Comparison of ENCODE assay signal across 7 mouse cellular contexts in genomic region chr4:120404778-120405143, GRCm38 (mm10). TPM values are rescaled to one million over a fixed set of nuclear protein-coding genes. Genes with fewer than 3 reads are reported as not detected.
DNase-seq lines count a peak whose midpoint lies in the region; ATAC-seq and TF ChIP-seq lines count a peak whose summit lies in the region.

No protein-coding gene starts in this region.

- H3K4me3 ChIP-seq in lung, adult 2 months (replicated peaks; ENCODE audit: extremely low read depth, low read depth, low read length) = peak overlapping the region; percentile 68
- peak overlapping the region; percentile 56 for H3K4me3 ChIP-seq in brown adipose tissue, adult 24 weeks (ENCODE audit: insufficient read depth, low read depth, low read length)
- H3K4me3 ChIP-seq in forebrain, embryonic 10.5 days = peak overlapping the region; percentile 98
- H3K4me3 ChIP-seq in kidney, postnatal 0 days (replicated peaks; ENCODE audit: low read depth, low read length) = peak overlapping the region; percentile 97
- H3K4me3 ChIP-seq in olfactory bulb, adult 2 months (ENCODE audit: insufficient read depth, low read depth, low read length) = peak overlapping the region; percentile 74

- WGBS in lung, adult 2 months = 8% methylated on average over 21 of the region's 21 CpGs
- 10% methylated on average over 19 of the region's 21 CpGs for WGBS in forebrain, embryonic 10.5 days
- WGBS in kidney, postnatal 0 days = 12% methylated on average over 19 of the region's 21 CpGs
- 9% methylated on average over 19 of the region's 21 CpGs for whole genome bisulfite sequencing in olfactory bulb, adult 2 months

- H3K36me3 ChIP-seq in forebrain, embryonic 10.5 days (replicated peaks) = no peaks in the 10 kb centered on the region
- no peaks in the 10 kb centered on the region for H3K36me3 ChIP-seq in kidney, postnatal 0 days (ENCODE audit: insufficient read depth, low read length)

- peak; percentile 10 for ATAC-seq in kidney, postnatal 0 days (replicated peaks; ENCODE audit: low FRiP score, low read depth)

- H3K4me2 ChIP-seq in kidney, postnatal 0 days (ENCODE audit: low read length) = peak overlapping the region; percentile 57

- TF ChIP-seq POLR2A in lung, adult 2 months (IDR thresholded peaks at IDR 0.05; ENCODE audit: borderline replicate concordance, extremely low read depth, low read depth, low read length) = no peak
- no peak for TF ChIP-seq POLR2A in olfactory bulb, adult 2 months (IDR thresholded peaks at IDR 0.05; ENCODE audit: insufficient read depth, low read depth, low read length)

- H3K4me1 ChIP-seq in lung, adult 2 months (ENCODE audit: control insufficient read depth, insufficient read depth, low read length) = peaks cover 5% of the 10 kb centered on the region
- no peaks in the 10 kb centered on the region for H3K4me1 ChIP-seq in brown adipose tissue, adult 24 weeks (ENCODE audit: control insufficient read depth, insufficient read depth, insufficient read length, low read length)
- peaks cover 26% of the 10 kb centered on the region for H3K4me1 ChIP-seq in forebrain, embryonic 10.5 days
- H3K4me1 ChIP-seq in kidney, postnatal 0 days (replicated peaks; ENCODE audit: insufficient read depth, low read length) = no peaks in the 10 kb centered on the region; the same call in 1 of the 2 replicates
- peaks cover 4% of the 10 kb centered on the region; the same call in 1 of the 2 replicates for H3K4me1 ChIP-seq in olfactory bulb, adult 2 months (ENCODE audit: control insufficient read depth, insufficient read depth, low read length)

- H3K27ac ChIP-seq in brown adipose tissue, adult 24 weeks (replicated peaks; ENCODE audit: low read depth, low read length) = no peak overlapping the region
- peak overlapping the region; percentile 98 for H3K27ac ChIP-seq in forebrain, embryonic 10.5 days
- H3K27ac ChIP-seq in kidney, postnatal 0 days = no peak overlapping the region
- H3K27ac ChIP-seq in olfactory bulb, adult 2 months (ENCODE audit: insufficient read depth, low read depth, low read length) = no peak overlapping the region

- no peaks in the 10 kb centered on the region for H3K9me3 ChIP-seq in forebrain, embryonic 10.5 days
- no peaks in the 10 kb centered on the region for H3K9me3 ChIP-seq in kidney, postnatal 0 days (replicated peaks; ENCODE audit: low read length)

- TF ChIP-seq CTCF in lung, adult 2 months (IDR thresholded peaks at IDR 0.05; ENCODE audit: insufficient read depth, low read length) = no peak
- no peak for TF ChIP-seq CTCF in kidney, postnatal 0 days (IDR thresholded peaks at IDR 0.05; ENCODE audit: low read depth)
- TF ChIP-seq CTCF in olfactory bulb, adult 2 months (IDR thresholded peaks at IDR 0.05; ENCODE audit: insufficient read depth, low read depth, low read length) = no peak

- peaks cover 38% of the 10 kb centered on the region for H3K27me3 ChIP-seq in forebrain, embryonic 10.5 days (ENCODE audit: poor library complexity, severe bottlenecking)
- no peaks in the 10 kb centered on the region for H3K27me3 ChIP-seq in kidney, postnatal 0 days (ENCODE audit: insufficient read depth, low read length)

- H3K9ac ChIP-seq in kidney, postnatal 0 days (ENCODE audit: low read depth, low read length) = peak overlapping the region; percentile 99

- DNase-seq in lung, adult 2 months = peak; percentile 30
- DNase-seq in lung, postnatal 4 days = no peak
- no peak for DNase-seq in forebrain, embryonic 10.5 days (ENCODE audit: extremely low spot score, low spot score)
- DNase-seq in kidney, postnatal 0 days (ENCODE audit: low spot score) = no peak
- no peak for DNase-seq in embryo, embryonic 11 days

RNA-seq across cellular contexts. Expression of gene Scmh1, which starts 0.3 kb away (rescaled TPM):
- 29.5 and 36.9 TPM in 2 replicates for polyA plus RNA-seq in lung, adult 2 months (2012; rRNA removed)
- polyA plus RNA-seq in brown adipose tissue, adult 24 weeks (2012; ENCODE audit: insufficient read depth, insufficient read length, missing spikeins) = 7.6 and 10.3 TPM in 2 replicates
- polyA plus RNA-seq in forebrain, embryonic 10.5 days (2016; fragmentation: Nextera tagmentation; extraction: Ambion mirVana) = 31.0 and 31.4 TPM in 2 replicates
- polyA plus RNA-seq in kidney, postnatal 0 days (2015; fragmentation: Nextera tagmentation; extraction: Ambion mirVana) = 26.1 and 30.8 TPM in 2 replicates
- not detected in 2 replicates for polyA plus RNA-seq in olfactory bulb, adult 2 months (2012; ENCODE audit: insufficient read depth, insufficient read length, low replicate concordance, missing spikeins)
